Comparison of ENCODE assay signal across 27 mouse cellular contexts in genomic region chr19:29385822-29386221, GRCm38 (mm10). TPM values are rescaled to one million over a fixed set of nuclear protein-coding genes. Genes with fewer than 3 reads are reported as not detected.
"Had no signal": no experiment of that assay in that cellular context is flagged by ENCODE, and none has a peak within 500 bp of the region (broad histone marks: within the 10 kb centered on the region; RNA-seq: fewer than 3 reads in every experiment).

No protein-coding gene starts in this region.

- H3K4me2 ChIP-seq: limb, embryonic 13.5 days; liver, embryonic 12.5 days; liver, embryonic 15.5 days; lung, embryonic 15.5 days; midbrain, embryonic 12.5 days; neural tube, embryonic 12.5 days; neural tube, embryonic 15.5 days; stomach, embryonic 15.5 days had no signal

- DNase-seq: kidney, adult 2 months; kidney, postnatal 25 days; layer of hippocampus, adult 9-11 months; liver; lung, adult 18-20 months; lung, postnatal 10 days; lung, postnatal 4 days; right cerebral cortex, adult 18-20 months; right cerebral cortex, postnatal 14 days; right cerebral cortex, postnatal 4 days; thymus, postnatal 25 days had no signal

- H3K27me3 ChIP-seq: limb, embryonic 13.5 days; liver, embryonic 12.5 days; liver, embryonic 15.5 days; lung, embryonic 15.5 days; midbrain, embryonic 12.5 days; neural tube, embryonic 12.5 days; neural tube, embryonic 15.5 days; stomach, embryonic 15.5 days had no signal

- H3K27ac ChIP-seq: kidney, postnatal 0 days; layer of hippocampus, adult 2 months; limb, embryonic 10.5 days; limb, embryonic 13.5 days; liver, embryonic 12.5 days; liver, embryonic 15.5 days; lung, embryonic 15.5 days; midbrain, embryonic 12.5 days; neural tube, embryonic 12.5 days; neural tube, embryonic 15.5 days; stomach, embryonic 15.5 days had no signal

- H3K4me3 ChIP-seq: layer of hippocampus, adult 2 months; limb, embryonic 10.5 days; limb, embryonic 13.5 days; liver, embryonic 12.5 days; liver, embryonic 15.5 days; lung, embryonic 15.5 days; midbrain, embryonic 12.5 days; neural tube, embryonic 12.5 days; neural tube, embryonic 15.5 days; stomach, embryonic 15.5 days had no signal

- ATAC-seq: liver, embryonic 12.5 days had no signal

- H3K4me1 ChIP-seq: limb, embryonic 10.5 days; limb, embryonic 13.5 days; lung, embryonic 15.5 days; midbrain, embryonic 12.5 days; neural tube, embryonic 12.5 days; neural tube, embryonic 15.5 days; stomach, embryonic 15.5 days had no signal

- H3K9ac ChIP-seq: limb, embryonic 13.5 days; liver, embryonic 12.5 days; liver, embryonic 15.5 days; lung, embryonic 15.5 days; midbrain, embryonic 12.5 days; neural tube, embryonic 12.5 days; neural tube, embryonic 15.5 days; stomach, embryonic 15.5 days had no signal

- H3K36me3 ChIP-seq: limb, embryonic 10.5 days; limb, embryonic 13.5 days; liver, embryonic 15.5 days; lung, embryonic 15.5 days; midbrain, embryonic 12.5 days; neural tube, embryonic 12.5 days; neural tube, embryonic 15.5 days; stomach, embryonic 15.5 days had no signal

- H3K9me3 ChIP-seq: limb, embryonic 10.5 days; limb, embryonic 13.5 days; liver, embryonic 12.5 days; liver, embryonic 15.5 days; lung, embryonic 15.5 days; midbrain, embryonic 12.5 days; neural tube, embryonic 12.5 days; neural tube, embryonic 15.5 days; stomach, embryonic 15.5 days had no signal

RNA-seq across cellular contexts. Expression of gene Pdcd1lg2, which starts 24.9 kb away (rescaled TPM):
- total RNA-seq: layer of hippocampus, adult 2 months; layer of hippocampus, postnatal 25 days; megakaryocyte progenitor cell, adult 5-6 weeks; megakaryocyte-erythroid progenitor cell, adult 5-6 weeks had no signal
- polyA plus RNA-seq: kidney, embryonic 14.5 days; kidney, postnatal 0 days; limb, embryonic 10.5 days; limb, embryonic 13.5 days; liver, embryonic 15.5 days; midbrain, embryonic 12.5 days; neural tube, embryonic 12.5 days; stomach, embryonic 15.5 days had no signal

RNA-seq across cellular contexts. Expression of gene Rln1, which starts 51.4 kb away (rescaled TPM):
- total RNA-seq: megakaryocyte progenitor cell, adult 5-6 weeks; megakaryocyte-erythroid progenitor cell, adult 5-6 weeks had no signal
- polyA plus RNA-seq: kidney, embryonic 14.5 days; large intestine, adult 2 months; limb, embryonic 13.5 days; liver, embryonic 12.5 days; liver, embryonic 15.5 days; lung, embryonic 15.5 days had no signal
